Mouse (Mus musculus): ENCODE measurements around the gene Usp15. TPM values are rescaled to one million over a fixed set of nuclear protein-coding genes. Genes with fewer than 3 reads are reported as not detected.

Usp15 gene
- polyA plus RNA-seq, 1 experiment from 2014 or later, result 66.4 TPM

DNA sequence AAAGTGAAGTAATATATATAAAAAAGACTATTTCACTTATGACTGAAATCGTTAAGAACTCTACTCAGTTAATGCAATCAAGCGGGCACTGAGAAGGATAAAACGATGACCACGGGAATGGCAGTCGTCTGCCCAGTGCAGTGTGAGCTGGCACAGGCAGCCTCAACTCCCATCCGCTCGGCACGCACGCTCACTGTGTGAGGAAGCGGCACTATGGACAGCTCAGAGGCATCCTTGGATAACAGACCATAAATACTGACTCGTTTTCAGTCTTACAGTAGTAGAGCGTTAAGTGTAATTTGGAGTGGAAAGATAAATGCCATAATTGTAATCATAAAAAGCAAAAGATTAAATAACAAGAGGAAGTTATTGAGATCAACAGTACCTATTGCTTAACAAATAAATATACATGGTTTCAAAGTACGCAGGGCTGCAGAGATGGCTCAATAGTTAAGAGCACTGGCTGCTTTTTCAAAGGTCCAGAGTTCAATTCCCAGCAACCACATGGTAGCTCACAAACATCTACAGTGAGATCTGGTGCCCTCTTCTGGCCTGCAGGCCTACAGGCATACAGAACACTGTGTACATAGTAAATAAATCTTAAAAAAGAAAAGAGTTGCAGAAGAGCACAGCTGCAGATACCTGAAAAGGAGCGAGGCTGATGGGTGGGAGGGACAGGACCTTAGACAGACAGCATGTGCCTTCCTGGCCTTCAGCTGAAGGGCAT, 76.0 kb downstream of the Usp15 start:
- Histone ChIP-seq H3K4me3 (ENCODE audit: low read length) (no peak overlapping the region), H3K27ac (ENCODE audit: low read length) (no peak overlapping the region), H3K9me3 (ENCODE audit: control insufficient read depth, low read length) (no peaks in the 10 kb centered on the region), H3K36me3 (ENCODE audit: control insufficient read depth, insufficient read depth, low read length) (peaks cover 41% of the 10 kb centered on the region), H3K4me1 (replicated peaks; ENCODE audit: control insufficient read depth, insufficient read depth, low read length) (no peaks in the 10 kb centered on the region), H3K4me2 (ENCODE audit: low read depth, low read length) (no peak overlapping the region), H3K9ac (ENCODE audit: low read length) (no peak overlapping the region), H3K27me3 (ENCODE audit: control insufficient read depth, insufficient read depth, low read depth, low read length) (no peaks in the 10 kb centered on the region)
- WGBS, result 93% methylated on average over 14 of the region's 14 CpGs
- no peak for ATAC-seq (ENCODE audit: low read depth)

DNA sequence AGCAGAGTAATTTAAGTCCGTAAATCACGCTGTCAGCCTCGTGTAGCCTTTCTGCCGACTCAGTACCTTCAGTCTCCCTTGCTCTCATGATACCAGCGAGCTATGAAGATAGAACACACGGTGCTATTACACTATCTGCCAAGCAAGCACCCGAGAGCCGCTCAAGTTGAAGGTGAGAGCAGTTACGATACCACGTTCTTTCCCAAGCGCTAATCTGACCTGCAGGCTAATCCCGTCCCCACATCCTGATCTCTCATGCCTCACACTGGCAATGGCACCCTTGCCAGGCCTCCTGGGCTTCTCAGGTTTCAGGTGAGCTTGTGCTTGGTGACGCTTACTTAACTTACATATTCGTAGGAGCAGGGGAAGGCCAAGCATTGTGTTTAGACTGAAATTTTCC, 79.9 kb downstream of the Usp15 start:
- WGBS, result 79% methylated on average over 14 of the region's 14 CpGs
- Histone ChIP-seq H3K4me3 (ENCODE audit: low read length) (no peak overlapping the region), H3K9me3 (ENCODE audit: control insufficient read depth, low read length) (no peaks in the 10 kb centered on the region), H3K4me2 (ENCODE audit: low read depth, low read length) (no peak overlapping the region), H3K36me3 (ENCODE audit: control insufficient read depth, insufficient read depth, low read length) (peaks cover 38% of the 10 kb centered on the region), H3K27ac (ENCODE audit: low read length) (no peak overlapping the region), H3K9ac (ENCODE audit: low read length) (no peak overlapping the region), H3K4me1 (replicated peaks; ENCODE audit: control insufficient read depth, insufficient read depth, low read length) (no peaks in the 10 kb centered on the region), H3K27me3 (ENCODE audit: control insufficient read depth, insufficient read depth, low read depth, low read length) (no peaks in the 10 kb centered on the region)
- no peak for ATAC-seq (ENCODE audit: low read depth)

- H3K36me3 ChIP-seq (ENCODE audit: control insufficient read depth, insufficient read depth, low read length), result peaks cover 25% of the 10 kb centered on the region
- no peak for ATAC-seq (ENCODE audit: low read depth)
- peaks cover 3% of the 10 kb centered on the region for H3K4me1 ChIP-seq (replicated peaks; ENCODE audit: control insufficient read depth, insufficient read depth, low read length)
- no peaks in the 10 kb centered on the region for H3K27me3 ChIP-seq (ENCODE audit: control insufficient read depth, insufficient read depth, low read depth, low read length)
- no peaks in the 10 kb centered on the region for H3K9me3 ChIP-seq (ENCODE audit: control insufficient read depth, low read length)
- H3K27ac ChIP-seq (ENCODE audit: low read length), result no peak overlapping the region
- no peak overlapping the region for H3K4me3 ChIP-seq (ENCODE audit: low read length)
- no peak overlapping the region for H3K9ac ChIP-seq (ENCODE audit: low read length)
- no peak overlapping the region for H3K4me2 ChIP-seq (ENCODE audit: low read depth, low read length)
- 93% methylated on average over 8 of the region's 8 CpGs for WGBS
Measured at GRCm38 (mm10) chr10:123113466-123113865, 83.3 kb downstream of the Usp15 start.

- no peak overlapping the region for H3K27ac ChIP-seq (ENCODE audit: low read length)
- H3K27me3 ChIP-seq (ENCODE audit: control insufficient read depth, insufficient read depth, low read depth, low read length), result no peaks in the 10 kb centered on the region
- no peak overlapping the region for H3K4me3 ChIP-seq (ENCODE audit: low read length)
- H3K36me3 ChIP-seq (ENCODE audit: control insufficient read depth, insufficient read depth, low read length), result peaks cover 23% of the 10 kb centered on the region; the same call in 1 of the 2 replicates
- no peak overlapping the region for H3K4me2 ChIP-seq (ENCODE audit: low read depth, low read length)
- H3K4me1 ChIP-seq (replicated peaks; ENCODE audit: control insufficient read depth, insufficient read depth, low read length), result peaks cover 8% of the 10 kb centered on the region
- 88% methylated on average over 9 of the region's 9 CpGs for WGBS
- no peak overlapping the region for H3K9ac ChIP-seq (ENCODE audit: low read length)
- no peaks in the 10 kb centered on the region for H3K9me3 ChIP-seq (ENCODE audit: control insufficient read depth, low read length)
- ATAC-seq (ENCODE audit: low read depth), result no peak
Measured at GRCm38 (mm10) chr10:123112787-123113168, 84.0 kb downstream of the Usp15 start.

DNA sequence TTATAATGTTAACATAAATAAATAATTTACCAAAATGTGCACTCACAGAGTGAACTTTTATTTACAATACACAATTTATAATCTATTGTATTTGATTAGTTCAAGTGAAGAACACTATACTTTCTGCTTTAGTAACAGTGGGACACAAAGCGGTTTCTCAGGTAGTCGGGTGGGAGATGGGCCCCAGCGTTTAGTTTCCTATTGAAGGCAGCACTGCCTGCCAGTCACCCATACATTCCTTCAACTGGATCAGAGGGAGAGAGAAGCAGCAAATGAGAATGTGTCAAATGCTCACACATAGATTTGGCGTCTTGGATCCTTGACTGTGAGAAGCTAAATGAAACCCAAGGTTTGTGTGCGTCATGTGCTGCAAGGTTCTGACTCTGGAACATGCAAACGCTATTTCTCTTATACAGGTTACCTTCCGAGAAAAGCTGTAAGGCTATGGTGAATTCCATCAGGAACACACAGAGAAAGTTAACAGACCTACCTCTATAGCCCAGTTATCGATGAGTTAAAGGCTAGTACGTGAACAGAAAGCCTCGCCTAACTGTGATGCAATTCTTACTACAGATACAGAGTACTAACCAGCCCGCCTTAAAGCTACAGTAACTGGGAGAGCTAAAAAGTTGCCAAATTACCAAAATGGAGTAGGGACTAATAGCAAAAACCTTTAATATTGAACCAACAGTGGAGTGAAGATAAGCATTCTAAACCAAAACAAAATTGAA, 84.6 kb downstream of the Usp15 start:
- WGBS, result 75% methylated on average over 11 of the region's 11 CpGs
- H3K4me1 ChIP-seq (replicated peaks; ENCODE audit: control insufficient read depth, insufficient read depth, low read length), result peaks cover 8% of the 10 kb centered on the region
- H3K27me3 ChIP-seq (ENCODE audit: control insufficient read depth, insufficient read depth, low read depth, low read length), result no peaks in the 10 kb centered on the region
- no peak for ATAC-seq (ENCODE audit: low read depth)
- no peak overlapping the region for H3K27ac ChIP-seq (ENCODE audit: low read length)
- H3K36me3 ChIP-seq (ENCODE audit: control insufficient read depth, insufficient read depth, low read length), result peaks cover 20% of the 10 kb centered on the region; the same call in 1 of the 2 replicates
- no peak overlapping the region for H3K9ac ChIP-seq (ENCODE audit: low read length)
- no peak overlapping the region for H3K4me2 ChIP-seq (ENCODE audit: low read depth, low read length)
- no peak overlapping the region for H3K4me3 ChIP-seq (ENCODE audit: low read length)
- no peaks in the 10 kb centered on the region for H3K9me3 ChIP-seq (ENCODE audit: control insufficient read depth, low read length)

DNA sequence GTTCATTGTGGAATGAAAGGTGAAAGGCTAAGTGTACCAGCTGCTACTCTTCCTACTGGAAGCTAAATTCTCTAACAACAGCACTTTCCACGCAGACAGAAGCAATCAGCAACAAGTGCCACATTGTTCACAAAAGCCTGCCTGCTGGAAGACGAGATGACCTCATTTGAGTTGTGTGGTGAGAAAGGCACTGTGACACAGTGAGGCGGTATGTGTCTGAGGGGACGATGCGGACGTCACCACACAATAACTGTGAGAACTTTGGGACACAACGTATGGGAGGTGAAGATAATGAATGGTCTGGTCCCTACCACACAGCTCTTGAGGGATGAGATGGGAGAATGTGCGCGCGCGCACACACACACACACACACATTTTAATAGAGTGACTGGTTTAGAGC, 86.2 kb downstream of the Usp15 start:
- no peak overlapping the region for H3K4me2 ChIP-seq (ENCODE audit: low read depth, low read length)
- peak; percentile 77 for ATAC-seq (ENCODE audit: low read depth)

DNA sequence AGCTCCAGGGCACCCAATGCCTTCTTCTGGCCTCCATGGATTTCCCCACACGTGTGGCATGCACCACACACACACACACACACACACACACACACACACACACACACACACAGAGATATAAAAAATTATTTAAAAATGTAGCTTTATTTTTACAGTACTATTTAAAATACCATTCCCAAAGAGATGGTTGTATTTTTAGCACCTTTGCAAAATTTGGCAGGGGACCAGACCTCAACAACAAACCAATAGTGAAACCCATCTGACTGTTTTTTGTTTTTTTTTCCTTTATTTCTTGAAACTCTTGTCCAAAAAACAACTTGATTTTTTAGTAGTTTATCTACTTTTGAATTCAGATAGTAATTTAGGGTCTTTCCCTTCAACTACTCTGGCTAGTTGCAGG, 88.3 kb downstream of the Usp15 start:
- peaks cover 8% of the 10 kb centered on the region for H3K4me1 ChIP-seq (replicated peaks; ENCODE audit: control insufficient read depth, insufficient read depth, low read length)
- H3K9ac ChIP-seq (ENCODE audit: low read length), result no peak overlapping the region
- H3K36me3 ChIP-seq (ENCODE audit: control insufficient read depth, insufficient read depth, low read length), result no peaks in the 10 kb centered on the region
- WGBS, result 52% methylated on average over 1 of the region's 1 CpGs
- H3K27ac ChIP-seq (ENCODE audit: low read length), result no peak overlapping the region
- H3K27me3 ChIP-seq (ENCODE audit: control insufficient read depth, insufficient read depth, low read depth, low read length), result no peaks in the 10 kb centered on the region
- H3K4me2 ChIP-seq (ENCODE audit: low read depth, low read length), result no peak overlapping the region
- ATAC-seq (ENCODE audit: low read depth), result no peak
- H3K4me3 ChIP-seq (ENCODE audit: low read length), result no peak overlapping the region
- H3K9me3 ChIP-seq (ENCODE audit: control insufficient read depth, low read length), result no peaks in the 10 kb centered on the region

More for the DNA sequence above, 86.2 kb downstream of the Usp15 start:
- Histone ChIP-seq H3K4me1 (replicated peaks; ENCODE audit: control insufficient read depth, insufficient read depth, low read length) (peaks cover 8% of the 10 kb centered on the region), H3K36me3 (ENCODE audit: control insufficient read depth, insufficient read depth, low read length) (peaks cover 11% of the 10 kb centered on the region; the same call in 1 of the 2 replicates), H3K9me3 (ENCODE audit: control insufficient read depth, low read length) (no peaks in the 10 kb centered on the region), H3K27ac (ENCODE audit: low read length) (no peak overlapping the region), H3K27me3 (ENCODE audit: control insufficient read depth, insufficient read depth, low read depth, low read length) (no peaks in the 10 kb centered on the region), H3K9ac (ENCODE audit: low read length) (no peak overlapping the region), H3K4me3 (ENCODE audit: low read length) (no peak overlapping the region)
- 52% methylated on average over 11 of the region's 11 CpGs for WGBS

DNA sequence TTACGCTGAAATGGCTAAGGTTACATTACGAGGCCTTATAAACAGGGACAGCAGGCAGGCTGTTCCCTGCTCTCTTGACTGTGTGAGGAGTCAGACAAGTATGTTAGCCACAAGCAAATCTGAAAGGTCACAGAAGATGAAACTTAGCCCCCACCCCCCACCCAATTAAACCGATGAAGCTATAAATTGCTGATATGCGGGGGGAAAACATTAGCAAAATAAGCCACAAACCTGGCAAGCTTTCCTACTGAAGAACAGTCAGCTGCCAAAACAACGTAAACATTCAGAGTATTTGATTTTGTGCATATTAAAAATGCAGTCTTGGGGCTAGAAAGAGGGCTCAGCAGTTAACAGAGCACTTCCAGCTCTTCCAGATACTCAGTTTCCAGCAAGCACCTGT, 88.7 kb downstream of the Usp15 start:
- 66% methylated on average over 5 of the region's 5 CpGs for WGBS

DNA sequence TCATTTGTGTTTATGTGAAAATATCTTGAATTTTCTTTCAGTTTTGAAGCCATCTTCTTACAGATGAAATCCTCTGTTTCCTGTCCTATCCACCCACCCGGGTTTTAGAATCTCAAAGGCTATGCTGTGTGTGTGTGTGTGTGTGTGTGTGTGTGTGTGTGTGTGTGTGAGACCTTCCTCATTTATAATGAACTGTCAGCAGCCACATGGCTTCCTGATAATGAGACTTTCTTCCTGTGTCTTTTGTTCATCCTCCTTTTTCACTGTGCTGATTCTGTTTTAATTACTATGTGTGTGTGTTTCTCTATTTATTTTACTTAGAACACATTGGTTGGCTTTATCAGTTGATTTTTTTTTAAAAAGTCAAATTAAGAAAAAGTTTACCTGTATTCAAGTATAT, 95.5 kb downstream of the Usp15 start:
- Histone ChIP-seq H3K4me2 (ENCODE audit: low read depth, low read length) (no peak overlapping the region), H3K4me1 (replicated peaks; ENCODE audit: control insufficient read depth, insufficient read depth, low read length) (no peaks in the 10 kb centered on the region), H3K27me3 (ENCODE audit: control insufficient read depth, insufficient read depth, low read depth, low read length) (no peaks in the 10 kb centered on the region), H3K27ac (ENCODE audit: low read length) (no peak overlapping the region), H3K36me3 (ENCODE audit: control insufficient read depth, insufficient read depth, low read length) (no peaks in the 10 kb centered on the region), H3K4me3 (ENCODE audit: low read length) (no peak overlapping the region), H3K9me3 (ENCODE audit: control insufficient read depth, low read length) (no peaks in the 10 kb centered on the region), H3K9ac (ENCODE audit: low read length) (no peak overlapping the region)
- ATAC-seq (ENCODE audit: low read depth), result no peak
- 40% methylated on average over 1 of the region's 1 CpGs for WGBS

More for the DNA sequence above, 88.7 kb downstream of the Usp15 start:
- H3K4me3 ChIP-seq (ENCODE audit: low read length), result no peak overlapping the region
- no peak overlapping the region for H3K9ac ChIP-seq (ENCODE audit: low read length)
- H3K27ac ChIP-seq (ENCODE audit: low read length), result no peak overlapping the region
- peak; percentile 19; the same call in 1 of the 2 replicates for ATAC-seq (ENCODE audit: low read depth)
- H3K4me2 ChIP-seq (ENCODE audit: low read depth, low read length), result no peak overlapping the region
- H3K4me1 ChIP-seq (replicated peaks; ENCODE audit: control insufficient read depth, insufficient read depth, low read length), result peaks cover 8% of the 10 kb centered on the region
- H3K9me3 ChIP-seq (ENCODE audit: control insufficient read depth, low read length), result no peaks in the 10 kb centered on the region
- no peaks in the 10 kb centered on the region for H3K36me3 ChIP-seq (ENCODE audit: control insufficient read depth, insufficient read depth, low read length)
- no peaks in the 10 kb centered on the region for H3K27me3 ChIP-seq (ENCODE audit: control insufficient read depth, insufficient read depth, low read depth, low read length)

Data from lung, embryonic 16.5 days (tissue).